Mouse (Mus musculus): ENCODE measurements at regions not wholly inside any gene's neighbourhood (a gene's known extent, or its start where the extent isn't known, plus 50 kb on each side); places are given as distances from the start of the nearest gene placed in this dataset.

- no peak for DNase-seq (ENCODE audit: inconsistent age in 2 of 2, low spot score in 1 of 2)
These were observed 406.6 kb upstream of the Cldn34d start for GRCm38 (mm10) chrX:77009336-77009735.

GRCm38 (mm10) chrX:77013890-77014289, 411.2 kb upstream of the Cldn34d start:
- DNase-seq (ENCODE audit: inconsistent age in 2 of 2, low spot score in 1 of 2): no peak

- peak; percentile 50 to 84 for DNase-seq (ENCODE audit: inconsistent age in 2 of 2, low spot score in 1 of 2)
These were observed 448.0 kb upstream of the Cldn34d start for GRCm38 (mm10) chrX:77050401-77051381.

GRCm38 (mm10) chrX:77052036-77052435, 449.3 kb upstream of the Cldn34d start:
- DNase-seq (ENCODE audit: inconsistent age in 2 of 2, low spot score in 1 of 2): peak in 1 of 2 experiments; percentile 62

GRCm38 (mm10) chrX:77079776-77080175, 431.0 kb upstream of the Tbl1x start:
- DNase-seq (ENCODE audit: inconsistent age in 2 of 2, low spot score in 1 of 2): no peak

GRCm38 (mm10) chrX:77082716-77083115, 428.1 kb upstream of the Tbl1x start:
- DNase-seq (ENCODE audit: inconsistent age in 2 of 2, low spot score in 1 of 2): no peak

- no peak for DNase-seq (ENCODE audit: inconsistent age in 2 of 2, low spot score in 1 of 2)
These were observed 389.1 kb upstream of the Tbl1x start for GRCm38 (mm10) chrX:77121761-77122160.
